In genomic region chr4:145219240-145219985, GRCm38 (mm10) we compare ENCODE assay signal across 9 mouse cellular contexts. TPM values are rescaled to one million over a fixed set of nuclear protein-coding genes. Genes with fewer than 3 reads are reported as not detected.
DNase-seq lines count a peak whose midpoint lies in the region; ATAC-seq and TF ChIP-seq lines count a peak whose summit lies in the region.
"Had no signal": no experiment of that assay in that cellular context is flagged by ENCODE, and none has a peak within 500 bp of the region (broad histone marks: within the 10 kb centered on the region; RNA-seq: fewer than 3 reads in every experiment).

No protein-coding gene starts in this region.

- H3K4me3 ChIP-seq in gastrocnemius, adult 2 months: no peak overlapping the region
- H3K4me3 ChIP-seq: limb, embryonic 12.5 days had no signal

- intact Hi-C loops in gastrocnemius, adult 2 months (cut with DNase I): loop anchor here (2.0 kb wide), 1 partner anchor 19 kb away; no protein-coding TSS in a partner anchor

- TF ChIP-seq CTCF in gastrocnemius, adult 2 months (IDR thresholded peaks at IDR 0.05): peak; percentile 75

- peak overlapping the region; percentile 17; the same call in 1 of the 2 replicates for H3K27ac ChIP-seq in gastrocnemius, adult 2 months
- H3K27ac ChIP-seq: limb, embryonic 12.5 days had no signal

- ATAC-seq in cerebellum, adult (ENCODE audit: insufficient number of reproducible peaks, low FRiP score, low TSS enrichment): no peak
- ATAC-seq in frontal cortex, adult (ENCODE audit: low TSS enrichment): no peak

- peak; percentile 12 to 21 for DNase-seq in cerebellum, postnatal 14 days
- DNase-seq in ovary, postnatal 14 days (ENCODE audit: low spot score): peak; percentile 36
- no peak for DNase-seq in ovary, adult 18-20 months (ENCODE audit: low spot score)
- DNase-seq in gastrocnemius, adult 2 months: peak; percentile 79
- DNase-seq in lung, postnatal 25 days (ENCODE audit: low spot score): peak; percentile 57
- no peak for DNase-seq in left cerebral cortex, adult 11 months (ENCODE audit: low spot score)

RNA-seq across cellular contexts. Expression of gene Vps13d, which starts 24.6 kb away (rescaled TPM):
- total RNA-seq in gastrocnemius, adult 2 months (2021): 10 to 100 TPM; 35.6 to 37.0 TPM

RNA-seq across cellular contexts. Expression of gene Tnfrsf1b, which starts 27.3 kb away (rescaled TPM):
- total RNA-seq in gastrocnemius, adult 2 months (2021): 1 to 10 TPM; 2.5 to 3.0 TPM

Comparison
In these comparisons a context has a peak if more than half of its experiments do, and no peak if none do; other contexts are left out.
1. DNase-seq: peak in cerebellum, postnatal 14 days (2 of 2), ovary, postnatal 14 days (single experiment), gastrocnemius, adult 2 months (single experiment) and lung, postnatal 25 days (single experiment); none in ovary, adult 18-20 months (single experiment) and left cerebral cortex, adult 11 months (single experiment).